Mouse (Mus musculus): ENCODE results near the gene Fam78b.

DNA sequence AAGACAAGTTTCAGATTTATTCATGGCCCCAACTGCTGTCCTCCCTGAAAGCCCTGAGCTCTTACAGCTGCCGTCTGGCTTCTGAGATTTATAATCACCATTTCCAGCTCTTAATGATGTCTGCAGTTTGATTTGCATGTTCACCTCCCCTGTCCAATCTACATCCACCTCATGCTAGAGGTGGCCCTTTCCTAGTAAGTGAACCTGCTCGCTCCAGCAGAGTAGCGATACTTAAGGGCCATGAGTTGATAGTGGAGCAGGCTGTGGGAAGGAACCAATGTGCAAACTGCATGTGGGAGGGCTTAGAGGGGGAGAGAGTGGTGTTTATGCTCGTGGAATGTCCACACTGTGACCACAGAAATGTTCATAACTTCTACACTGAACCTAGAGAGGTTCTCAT, 23.7 kb downstream of the Fam78b start:
- no peak for TF ChIP-seq CTCF (IDR thresholded peaks at IDR 0.05; ENCODE audit: control insufficient read depth, insufficient read depth, insufficient replicate concordance, low read depth, low read length)
- TF ChIP-seq POLR2A (IDR thresholded peaks at IDR 0.05; ENCODE audit: control insufficient read depth, low read depth, low read length): no peak

Data from testis, adult 2 months (tissue).